Mouse (Mus musculus) cortical plate, adult 2 months (tissue): ENCODE measurements around the gene Rprml.

Experiments used
- CTCF ChIP-seq: fragments of 200-500 bp; IDR thresholded peaks from 2 replicates; pipeline ENCODE4 v1.5.1; 2011; ENCODE audit warnings: mild to moderate bottlenecking, control low read depth, low read length; ENCODE audit not compliant: insufficient read depth; ENCODE audit errors: extremely low read depth
- POLR2A ChIP-seq: fragments of 200-500 bp; IDR thresholded peaks from 2 replicates; pipeline ENCODE4 v1.6.1; 2011; ENCODE audit warnings: mild to moderate bottlenecking, low read length, control low read depth; ENCODE audit not compliant: insufficient read depth; ENCODE audit errors: extremely low read depth

DNA sequence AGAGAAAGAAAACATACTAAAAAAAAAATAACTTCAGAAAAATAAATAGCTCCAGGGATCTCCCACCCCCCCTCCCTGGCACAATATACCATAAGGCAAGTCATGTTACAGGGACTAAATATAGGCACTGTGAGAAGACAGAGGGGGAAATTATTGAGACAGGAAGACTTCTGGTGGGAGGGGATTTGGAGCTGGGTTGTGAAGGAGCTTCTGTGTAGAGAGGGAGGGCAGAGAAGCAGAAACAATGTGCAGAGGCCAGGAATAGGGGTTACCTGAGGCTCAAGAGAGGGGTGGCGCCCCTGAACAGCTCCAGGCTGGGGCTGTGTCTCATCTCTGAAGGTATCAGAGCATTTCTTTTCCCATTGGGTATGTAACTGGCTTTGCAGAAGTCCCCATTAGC lies 16.3 kb downstream of the Rprml start:
- TF ChIP-seq CTCF (no peak), POLR2A (no peak)
